Mouse (Mus musculus) CH12.LX (cell line): ENCODE measurements at regions not wholly inside any gene's neighbourhood (a gene's known extent, or its start where the extent isn't known, plus 50 kb on each side); places are given as distances from the start of the nearest gene placed in this dataset.

Experiments used
- DNase-seq: peaks from one replicate; pipeline ENCODE4 v3.0.0-alpha.2; 2013; ENCODE audit errors: extremely low read depth
- H3K27ac ChIP-seq: 2 replicates; pipeline ENCODE4 v1.5.1; 2012; ENCODE audit warnings: low read depth, mild to moderate bottlenecking, control low read depth, moderate library complexity; ENCODE audit not compliant: insufficient read depth
- H3K27me3 ChIP-seq: replicated peaks from 2 replicates; pipeline ENCODE3; 2012; ENCODE audit warnings: inconsistent platforms
- H3K36me3 ChIP-seq, 2 experiments: replicated peaks in 1 of 2; 2 replicates each; pipeline versions ENCODE3 to v1.6.1; 2012; ENCODE audit warnings: inconsistent platforms in 1 of 2, low read length in 1 of 2, mild to moderate bottlenecking in 1 of 2, mixed read lengths in 1 of 2, moderate library complexity in 1 of 2; ENCODE audit not compliant: control insufficient read depth in 1 of 2, insufficient read depth in 1 of 2
- H3K4me1 ChIP-seq, 2 experiments: 2 replicates each; pipeline ENCODE4 v1.6.1; 2012; ENCODE audit warnings: inconsistent platforms in 1 of 2, moderate library complexity in 1 of 2; ENCODE audit not compliant: insufficient read depth in 2 of 2, control insufficient read depth in 1 of 2
- H3K4me2 ChIP-seq: 2 replicates; pipeline ENCODE4 v1.6.1; 2012; ENCODE audit warnings: low read depth, mild to moderate bottlenecking, control low read depth; ENCODE audit not compliant: poor library complexity, insufficient read depth, severe bottlenecking
- H3K4me3 ChIP-seq, 3 experiments: fragments of 150-350 bp in 1 of 3; sonication (generic) in 1 of 3; replicated peaks in 1 of 3; 2 replicates each; pipeline versions ENCODE3 to v1.5.1; 2011 to 2012; ENCODE audit warnings: low read depth in 2 of 3, low read length in 2 of 3, mild to moderate bottlenecking in 2 of 3, moderate library complexity in 2 of 3, control low read depth in 1 of 3, improper control_type of control experiment in 1 of 3, inconsistent platforms in 1 of 3, mixed read lengths in 1 of 3; ENCODE audit not compliant: poor library complexity in 1 of 3
- H3K79me2 ChIP-seq: replicated peaks from 2 replicates; pipeline ENCODE4 v1.6.1; 2012; ENCODE audit warnings: mild to moderate bottlenecking, moderate library complexity; ENCODE audit not compliant: control insufficient read depth, poor library complexity, insufficient read depth, severe bottlenecking; ENCODE audit errors: extremely low read depth
- H3K9ac ChIP-seq: 2 replicates; pipeline ENCODE4 v1.6.1; 2012; ENCODE audit warnings: low read depth, mild to moderate bottlenecking, control low read depth, moderate library complexity; ENCODE audit not compliant: insufficient read depth
- H3K9me3 ChIP-seq: replicated peaks from 2 replicates; pipeline ENCODE3; 2012; ENCODE audit warnings: low read length, inconsistent platforms, mixed read lengths
- BHLHE40 ChIP-seq: IDR thresholded peaks from 2 replicates; pipeline ENCODE4 v1.6.1; 2011; ENCODE audit warnings: mild to moderate bottlenecking, low read depth, low read length, improper control_type of control experiment
- EP300 ChIP-seq: IDR thresholded peaks from 2 replicates; pipeline ENCODE4 v1.6.1; 2011; ENCODE audit warnings: low read length, improper control_type of control experiment
- GABPA ChIP-seq: IDR thresholded peaks from 2 replicates; pipeline ENCODE4 v1.6.1; 2012; ENCODE audit warnings: low read depth, low read length, improper control_type of control experiment, inconsistent platforms; ENCODE audit not compliant: insufficient replicate concordance
- HCFC1 ChIP-seq: IDR thresholded peaks from 2 replicates; pipeline ENCODE4 v1.6.1; 2012; ENCODE audit warnings: low read depth, mild to moderate bottlenecking, inconsistent platforms, low read length, improper control_type of control experiment
- IRF4 ChIP-seq: IDR thresholded peaks from 2 replicates; pipeline ENCODE4 v1.6.1; 2014; ENCODE audit warnings: low read depth, mild to moderate bottlenecking, inconsistent platforms, low read length, improper control_type of control experiment
- JUN ChIP-seq: IDR thresholded peaks from 2 replicates; pipeline ENCODE4 v1.6.1; 2011; ENCODE audit warnings: low read depth, mild to moderate bottlenecking, low read length, improper control_type of control experiment, moderate library complexity; ENCODE audit not compliant: insufficient read depth
- JUND ChIP-seq: conservative IDR thresholded peaks from 2 replicates; pipeline ENCODE4 v1.6.1; 2011; ENCODE audit warnings: low read depth, low read length, improper control_type of control experiment
- KAT2A ChIP-seq: IDR thresholded peaks from 2 replicates; pipeline ENCODE4 v1.6.1; 2012; ENCODE audit warnings: low read length, improper control_type of control experiment, inconsistent platforms; ENCODE audit not compliant: insufficient replicate concordance
- MAZ ChIP-seq: IDR thresholded peaks from 2 replicates; pipeline ENCODE4 v1.6.1; 2012; ENCODE audit warnings: low read depth, mild to moderate bottlenecking, inconsistent platforms, low read length, improper control_type of control experiment, moderate library complexity
- MEF2A ChIP-seq: IDR thresholded peaks from 2 replicates; pipeline ENCODE4 v1.6.1; 2014; ENCODE audit warnings: low read depth, mild to moderate bottlenecking, inconsistent platforms, low read length, improper control_type of control experiment, borderline replicate concordance
- MXI1 ChIP-seq: IDR thresholded peaks from 2 replicates; pipeline ENCODE4 v1.6.1; 2011; ENCODE audit warnings: mild to moderate bottlenecking, low read depth, low read length, improper control_type of control experiment
- PAX5 ChIP-seq: IDR thresholded peaks from 2 replicates; pipeline ENCODE4 v1.6.1; 2012; ENCODE audit warnings: low read length, inconsistent platforms, mixed read lengths
- POLR2AphosphoS2 ChIP-seq: IDR thresholded peaks from 2 replicates; pipeline ENCODE4 v1.6.1; 2011; ENCODE audit warnings: low read depth, low read length, improper control_type of control experiment
- SMC3 ChIP-seq: IDR thresholded peaks from 2 replicates; pipeline ENCODE4 v1.6.1; 2011; ENCODE audit warnings: low read depth, low read length, improper control_type of control experiment
- TBP ChIP-seq: conservative IDR thresholded peaks from 2 replicates; pipeline ENCODE4 v1.6.1; 2011; ENCODE audit warnings: low read depth, low read length, improper control_type of control experiment
- ZKSCAN1 ChIP-seq: IDR thresholded peaks from 2 replicates; pipeline ENCODE4 v1.6.1; 2012; ENCODE audit warnings: low read depth, inconsistent platforms, low read length, improper control_type of control experiment, borderline replicate concordance
- dilution Hi-C: fragments of 300-500 bp; cut with MboI; formaldehyde crosslinking; loops from 2 replicates; pipeline ENCODE4 v1.14.3; 2020; ENCODE audit warnings: low sequenced_read_pairs; ENCODE audit not compliant: extremely low pct_unique_long_range_greater_than_20kb, extremely low pct_ligation_motif_present
- in situ Hi-C: fragments of 300-500 bp; cut with MboI; formaldehyde crosslinking; loops from 3 replicates; pipeline ENCODE4 v1.14.3; 2019; ENCODE audit warnings: low sequenced_read_pairs, low pct_ligation_motif_present, low pct_unique_long_range_greater_than_20kb, mixed read lengths

DNA sequence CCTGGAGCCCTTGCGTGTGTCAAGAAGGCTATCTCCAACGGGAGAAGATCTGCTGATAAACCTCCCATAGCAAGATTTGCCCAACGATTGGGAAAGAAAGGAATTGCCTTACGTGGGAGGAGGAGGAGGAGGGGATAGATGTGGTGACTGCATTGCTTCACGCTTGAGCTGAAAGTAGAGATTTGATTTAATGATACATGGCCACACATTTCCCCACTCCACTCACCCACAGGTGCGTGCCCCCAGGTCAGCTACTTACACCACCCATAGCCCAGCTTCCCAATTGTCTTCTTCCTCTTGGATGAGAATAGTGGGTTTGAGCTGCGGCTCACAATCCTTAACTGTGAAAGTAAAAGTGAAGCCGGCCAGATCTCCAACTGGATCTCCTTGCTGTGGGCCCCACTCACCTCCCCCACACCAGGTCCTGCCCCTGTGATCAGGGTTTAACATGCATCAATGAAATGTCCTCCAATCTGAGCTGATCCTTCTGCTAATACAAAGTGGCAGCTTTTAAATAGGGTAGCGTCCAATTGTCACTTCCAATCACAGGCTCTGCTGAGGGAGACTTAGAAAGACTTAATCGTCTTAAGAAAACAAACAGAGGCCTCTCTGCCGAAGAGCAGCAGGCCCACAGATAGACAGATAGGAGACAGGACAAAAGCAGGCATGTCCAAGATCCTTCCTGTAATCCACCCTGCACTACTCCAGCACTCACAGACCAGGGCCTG is 281.8 kb upstream of the Prox1 start:
- Histone ChIP-seq H3K9ac (no peak overlapping the region), H3K27ac (no peak overlapping the region), H3K9me3 (no peaks in the 10 kb centered on the region), H3K4me1 (peaks cover 0 to 6% of the 10 kb centered on the region in 2 experiments; a peak in 2 of 4 replicates), H3K79me2 (no peaks in the 10 kb centered on the region), H3K4me3 (no peak overlapping the region), H3K36me3 (no peaks in the 10 kb centered on the region), H3K4me2 (no peak overlapping the region), H3K27me3 (peaks cover 52% of the 10 kb centered on the region)
- no peak for DNase-seq
- in situ Hi-C loops, result no loop called here
- dilution Hi-C loops, result no loop called here
- TF ChIP-seq HCFC1 (no peak), JUND (no peak), ZKSCAN1 (no peak), SMC3 (no peak), MXI1 (no peak), BHLHE40 (no peak), TBP (no peak), MEF2A (no peak), EP300 (no peak), JUN (no peak), GABPA (no peak), PAX5 (no peak), KAT2A (no peak)

DNA sequence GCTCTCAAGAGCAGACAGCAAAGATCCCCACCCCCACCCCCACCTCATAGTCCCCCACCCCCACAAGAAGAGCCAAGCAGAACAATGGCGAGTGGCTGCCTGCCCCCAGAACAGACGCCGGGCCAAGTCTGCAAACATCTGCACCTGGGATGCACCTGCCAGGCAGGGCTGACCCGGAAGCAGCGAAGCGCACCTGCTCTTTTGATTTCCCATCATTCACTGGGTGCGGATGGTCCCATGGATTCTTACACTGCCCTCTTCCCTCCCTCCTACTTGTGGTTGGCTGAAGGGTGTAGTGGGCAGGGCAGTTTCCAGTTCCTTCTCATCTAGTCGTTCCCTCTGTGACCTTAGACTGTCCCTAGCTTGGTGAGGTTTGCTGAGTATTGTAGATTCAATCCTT is 277.7 kb upstream of the Prox1 start:
- no peak overlapping the region for H3K27ac ChIP-seq
- H3K36me3 ChIP-seq, result no peaks in the 10 kb centered on the region
- no peak for DNase-seq
- dilution Hi-C loops, result no loop called here
- H3K4me3 ChIP-seq, result no peak overlapping the region
- peaks cover 0 to 2% of the 10 kb centered on the region in 2 experiments; a peak in 1 of 4 replicates for H3K4me1 ChIP-seq
- peaks cover 58% of the 10 kb centered on the region for H3K27me3 ChIP-seq
- H3K4me2 ChIP-seq, result no peak overlapping the region
- no peaks in the 10 kb centered on the region for H3K9me3 ChIP-seq
- no peaks in the 10 kb centered on the region for H3K79me2 ChIP-seq
- in situ Hi-C loops, result no loop called here
- TF ChIP-seq MAZ (no peak), IRF4 (no peak), POLR2AphosphoS2 (no peak)
- H3K9ac ChIP-seq, result no peak overlapping the region
